Mouse (Mus musculus): Measurements from ENCODE around the gene Ubxn10. TPM values are rescaled to one million over a fixed set of nuclear protein-coding genes. Genes with fewer than 3 reads are reported as not detected.

Ubxn10 gene
- total and polyA plus RNA-seq, 2 experiments from 2014 or later, result 3.5 to 5.6 TPM

DNA sequence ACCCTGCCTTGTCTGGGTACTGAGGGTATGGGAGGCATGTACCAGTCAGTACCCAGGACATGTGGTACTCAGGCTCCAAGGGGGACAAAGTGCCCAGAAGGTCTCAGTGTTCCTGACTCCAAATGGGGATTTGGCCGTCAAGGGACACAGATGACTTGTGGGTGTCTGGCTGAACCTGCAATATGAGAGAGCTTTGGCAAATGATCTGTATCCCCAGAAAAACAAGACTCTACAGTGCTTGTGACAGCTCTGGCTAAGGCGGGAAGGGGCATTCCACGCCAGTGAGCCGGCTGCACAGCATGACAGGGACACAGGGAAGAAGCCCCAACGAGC lies 17.7 kb downstream of the Ubxn10 start:
- no peak overlapping the region for H3K4me3 ChIP-seq (ENCODE audit: low read depth, low read length)
- no peak overlapping the region for H3K9ac ChIP-seq
- H3K4me1 ChIP-seq (ENCODE audit: insufficient read depth), result peaks cover 6% of the 10 kb centered on the region; the same call in 1 of the 2 replicates
- no peaks in the 10 kb centered on the region for H3K9me3 ChIP-seq (ENCODE audit: low read length)
- DNase-seq, result no peak
- H3K36me3 ChIP-seq (ENCODE audit: insufficient read depth), result no peaks in the 10 kb centered on the region
- H3K27me3 ChIP-seq (ENCODE audit: insufficient read depth, low read length), result no peaks in the 10 kb centered on the region
- no peak overlapping the region for H3K27ac ChIP-seq (ENCODE audit: low read depth, low read length)
- no peak overlapping the region for H3K4me2 ChIP-seq (ENCODE audit: low read depth)
- TF ChIP-seq CTCF (IDR thresholded peaks at IDR 0.05; ENCODE audit: low read depth), result no peak
- ATAC-seq, result no peak
- 86% methylated on average over 5 of the region's 5 CpGs for WGBS

- Histone ChIP-seq H3K4me2 (ENCODE audit: low read depth) (no peak overlapping the region), H3K27ac (ENCODE audit: low read depth, low read length) (no peak overlapping the region), H3K4me1 (ENCODE audit: insufficient read depth) (0 out of 2 replicates have a peak, but pooled peaks cover under 1% of the 10 kb centered on the region), H3K36me3 (ENCODE audit: insufficient read depth) (no peaks in the 10 kb centered on the region), H3K4me3 (ENCODE audit: low read depth, low read length) (no peak overlapping the region), H3K9ac (no peak overlapping the region), H3K9me3 (ENCODE audit: low read length) (no peaks in the 10 kb centered on the region), H3K27me3 (ENCODE audit: insufficient read depth, low read length) (no peaks in the 10 kb centered on the region)
- TF ChIP-seq CTCF (IDR thresholded peaks at IDR 0.05; ENCODE audit: low read depth), result no peak
- ATAC-seq, result no peak
- WGBS, result 85% methylated on average over 5 of the region's 5 CpGs
- no peak for DNase-seq
These were observed 18.2 kb downstream of the Ubxn10 start for GRCm38 (mm10) chr4:138718586-138719263.

GRCm38 (mm10) chr4:138716697-138717096 lies 20.3 kb downstream of the Ubxn10 start:
- WGBS, result 92% methylated on average over 9 of the region's 9 CpGs
- no peaks in the 10 kb centered on the region for H3K36me3 ChIP-seq (ENCODE audit: insufficient read depth)
- ATAC-seq, result no peak
- H3K4me1 ChIP-seq (ENCODE audit: insufficient read depth), result no peaks in the 10 kb centered on the region
- H3K4me3 ChIP-seq (ENCODE audit: low read depth, low read length), result no peak overlapping the region
- no peak for TF ChIP-seq CTCF (IDR thresholded peaks at IDR 0.05; ENCODE audit: low read depth)
- DNase-seq, result no peak
- H3K9ac ChIP-seq, result no peak overlapping the region
- no peak overlapping the region for H3K27ac ChIP-seq (ENCODE audit: low read depth, low read length)
- no peak overlapping the region for H3K4me2 ChIP-seq (ENCODE audit: low read depth)
- H3K9me3 ChIP-seq (ENCODE audit: low read length), result no peaks in the 10 kb centered on the region
- no peaks in the 10 kb centered on the region for H3K27me3 ChIP-seq (ENCODE audit: insufficient read depth, low read length)

DNA sequence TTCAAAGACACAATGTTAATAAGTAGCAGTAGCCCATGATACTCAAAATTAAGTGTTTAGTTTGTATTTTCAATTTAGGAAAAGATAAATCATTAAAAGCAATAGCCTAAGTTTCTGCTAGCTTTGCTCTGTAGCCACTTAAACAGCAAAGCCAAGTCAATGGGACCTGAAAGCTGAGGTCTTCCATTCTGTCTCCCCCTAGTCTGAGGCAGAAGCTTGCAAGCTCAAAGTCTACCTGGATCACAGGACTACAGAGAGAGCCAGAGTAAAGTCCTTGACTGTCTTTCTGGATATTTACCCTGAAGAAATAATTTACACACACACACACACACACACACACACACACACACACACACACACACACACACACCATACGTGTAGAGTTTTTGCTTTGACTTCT lies 22.8 kb downstream of the Ubxn10 start:
- Histone ChIP-seq H3K4me1 (ENCODE audit: insufficient read depth) (peaks cover 16% of the 10 kb centered on the region), H3K9me3 (ENCODE audit: low read length) (no peaks in the 10 kb centered on the region), H3K36me3 (ENCODE audit: insufficient read depth) (no peaks in the 10 kb centered on the region), H3K27ac (ENCODE audit: low read depth, low read length) (no peak overlapping the region), H3K4me2 (ENCODE audit: low read depth) (no peak overlapping the region), H3K4me3 (ENCODE audit: low read depth, low read length) (no peak overlapping the region), H3K27me3 (ENCODE audit: insufficient read depth, low read length) (no peaks in the 10 kb centered on the region), H3K9ac (no peak overlapping the region)
- no peak for DNase-seq
- ATAC-seq, result no peak
- no peak for TF ChIP-seq CTCF (IDR thresholded peaks at IDR 0.05; ENCODE audit: low read depth)
- 63% methylated on average over 1 of the region's 1 CpGs for WGBS

GRCm38 (mm10) chr4:138712621-138713020 lies 24.3 kb downstream of the Ubxn10 start:
- H3K4me3 ChIP-seq (ENCODE audit: low read depth, low read length), result no peak overlapping the region
- no peak overlapping the region for H3K9ac ChIP-seq
- DNase-seq (no peak), ATAC-seq (no peak)
- H3K27me3 ChIP-seq (ENCODE audit: insufficient read depth, low read length), result no peaks in the 10 kb centered on the region
- peaks cover 16% of the 10 kb centered on the region for H3K4me1 ChIP-seq (ENCODE audit: insufficient read depth)
- no peak overlapping the region for H3K4me2 ChIP-seq (ENCODE audit: low read depth)
- no peaks in the 10 kb centered on the region for H3K9me3 ChIP-seq (ENCODE audit: low read length)
- no peak overlapping the region for H3K27ac ChIP-seq (ENCODE audit: low read depth, low read length)
- TF ChIP-seq CTCF (IDR thresholded peaks at IDR 0.05; ENCODE audit: low read depth), result no peak
- H3K36me3 ChIP-seq (ENCODE audit: insufficient read depth), result no peaks in the 10 kb centered on the region
- WGBS, result 70% methylated on average over 8 of the region's 8 CpGs

GRCm38 (mm10) chr4:138712096-138712495 lies 24.9 kb downstream of the Ubxn10 start:
- Histone ChIP-seq H3K36me3 (ENCODE audit: insufficient read depth) (no peaks in the 10 kb centered on the region), H3K27me3 (ENCODE audit: insufficient read depth, low read length) (no peaks in the 10 kb centered on the region), H3K9ac (no peak overlapping the region), H3K4me1 (ENCODE audit: insufficient read depth) (peaks cover 16% of the 10 kb centered on the region), H3K9me3 (ENCODE audit: low read length) (no peaks in the 10 kb centered on the region), H3K27ac (ENCODE audit: low read depth, low read length) (no peak overlapping the region), H3K4me2 (ENCODE audit: low read depth) (no peak overlapping the region), H3K4me3 (ENCODE audit: low read depth, low read length) (no peak overlapping the region)
- DNase-seq, result no peak
- 96% methylated on average over 11 of the region's 11 CpGs for WGBS
- no peak for ATAC-seq
- TF ChIP-seq CTCF (IDR thresholded peaks at IDR 0.05; ENCODE audit: low read depth), result no peak

DNA sequence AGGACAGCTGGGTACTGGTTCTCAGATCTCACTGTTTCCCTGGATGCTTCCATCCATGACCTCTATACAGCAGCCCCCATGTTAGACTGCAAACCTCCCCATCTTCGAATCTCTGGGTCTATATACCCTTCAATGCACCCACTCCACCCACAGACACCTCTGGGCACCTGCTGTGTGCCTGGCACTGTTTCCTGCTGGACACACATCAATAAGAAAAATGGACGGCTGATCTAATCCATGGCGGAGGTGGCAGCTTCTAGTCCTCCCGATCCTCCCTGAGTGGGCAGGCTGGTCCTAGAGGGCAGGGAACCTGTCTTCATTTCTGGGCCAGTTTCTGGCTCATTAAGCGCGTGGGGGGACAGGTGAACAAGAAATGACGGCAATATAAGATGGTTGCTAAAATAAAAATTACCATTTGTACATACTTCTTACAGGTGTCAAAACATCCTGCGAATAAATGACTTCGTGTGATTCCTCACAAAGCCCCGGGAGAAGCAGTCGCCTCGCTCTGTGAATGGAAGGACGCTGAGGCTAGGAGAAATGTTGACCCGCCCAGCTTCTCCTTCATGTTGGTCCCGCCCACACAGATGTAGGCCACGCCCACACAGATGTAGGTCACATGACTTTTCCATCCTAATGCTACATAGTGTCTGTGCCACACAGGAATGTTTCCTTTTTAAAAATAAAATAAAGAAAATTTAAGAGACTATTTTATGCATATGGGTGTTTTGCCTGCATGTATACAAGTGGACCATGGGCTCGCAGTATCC lies 25.7 kb downstream of the Ubxn10 start:
- Histone ChIP-seq H3K4me2 (ENCODE audit: low read depth) (no peak overlapping the region), H3K36me3 (ENCODE audit: insufficient read depth) (no peaks in the 10 kb centered on the region), H3K4me1 (ENCODE audit: insufficient read depth) (peaks cover 16% of the 10 kb centered on the region), H3K27me3 (ENCODE audit: insufficient read depth, low read length) (no peaks in the 10 kb centered on the region), H3K4me3 (ENCODE audit: low read depth, low read length) (no peak overlapping the region), H3K9ac (no peak overlapping the region), H3K9me3 (ENCODE audit: low read length) (no peaks in the 10 kb centered on the region), H3K27ac (ENCODE audit: low read depth, low read length) (0 out of 2 replicates have a peak overlapping the region, but pooled peaks have one; percentile 40)
- ATAC-seq (no peak), DNase-seq (no peak)
- WGBS, result 58% methylated on average over 17 of the region's 17 CpGs
- no peak for TF ChIP-seq CTCF (IDR thresholded peaks at IDR 0.05; ENCODE audit: low read depth)

All from forebrain, postnatal 0 days (tissue).